Mouse (Mus musculus) cortical plate, adult 2 months (tissue): ENCODE data around the gene Pi4ka. TPM values are rescaled to one million over a fixed set of nuclear protein-coding genes. Genes with fewer than 3 reads are reported as not detected.
"Not testable (repeated sequence)": the region's sequence is repeated elsewhere in the genome, so short reads cannot be mapped to it uniquely, and the experiment has no call there.

ENCODE experiments used
- H3K27ac ChIP-seq: fragments of 200-500 bp; 2 replicates; pipeline ENCODE4 v1.5.1; 2012; ENCODE audit warnings: low read length, control low read depth, inconsistent platforms; ENCODE audit not compliant: insufficient read depth
- H3K4me1 ChIP-seq: fragments of 200-500 bp; 2 replicates; pipeline ENCODE4 v1.6.1; 2011; ENCODE audit warnings: low read length; ENCODE audit not compliant: control insufficient read depth, insufficient read depth
- H3K4me3 ChIP-seq: fragments of 200-500 bp; 2 replicates; pipeline ENCODE4 v1.5.1; 2011; ENCODE audit warnings: mild to moderate bottlenecking, low read length, control low read depth; ENCODE audit not compliant: insufficient read depth
- CTCF ChIP-seq: fragments of 200-500 bp; IDR thresholded peaks from 2 replicates; pipeline ENCODE4 v1.5.1; 2011; ENCODE audit warnings: mild to moderate bottlenecking, control low read depth, low read length; ENCODE audit not compliant: insufficient read depth; ENCODE audit errors: extremely low read depth
- POLR2A ChIP-seq: fragments of 200-500 bp; IDR thresholded peaks from 2 replicates; pipeline ENCODE4 v1.6.1; 2011; ENCODE audit warnings: mild to moderate bottlenecking, low read length, control low read depth; ENCODE audit not compliant: insufficient read depth; ENCODE audit errors: extremely low read depth
- polyA plus RNA-seq: library from polyadenylated mRNA; depleted of rRNA; stranded (reverse); fragments of >200 nt; gene quantifications from 2 replicates; pipeline ENCODE4 v1.2.3, GENCODE M21; 2012; rRNA removed

Pi4ka gene
- polyA plus RNA-seq, 1 experiment: 336 TPM

DNA sequence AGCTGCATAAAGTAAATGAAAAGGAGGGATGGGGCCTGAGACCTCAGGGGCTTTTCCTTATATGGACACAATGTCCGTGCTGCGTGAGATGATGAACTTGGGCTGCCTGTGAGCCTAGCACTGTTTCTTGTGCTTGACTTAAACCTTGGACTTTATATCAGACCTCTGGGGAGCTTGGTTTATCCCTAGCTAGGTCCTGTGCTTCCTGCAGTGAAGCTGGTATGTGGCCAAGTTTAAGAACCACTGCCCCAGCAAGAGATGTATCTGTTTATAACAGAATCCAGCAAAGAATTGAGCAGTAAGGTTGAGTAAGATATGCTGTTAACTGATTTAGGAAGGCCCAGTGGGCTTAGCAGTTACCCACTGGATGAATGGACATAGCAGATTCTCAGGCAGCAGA, 166.7 kb downstream of the Pi4ka start:
- Histone ChIP-seq H3K4me1 (peaks cover 6% of the 10 kb centered on the region; the same call in 1 of the 2 replicates), H3K4me3 (no peak overlapping the region), H3K27ac (no peak overlapping the region)
- TF ChIP-seq POLR2A: no peak
- TF ChIP-seq CTCF: no peak

DNA sequence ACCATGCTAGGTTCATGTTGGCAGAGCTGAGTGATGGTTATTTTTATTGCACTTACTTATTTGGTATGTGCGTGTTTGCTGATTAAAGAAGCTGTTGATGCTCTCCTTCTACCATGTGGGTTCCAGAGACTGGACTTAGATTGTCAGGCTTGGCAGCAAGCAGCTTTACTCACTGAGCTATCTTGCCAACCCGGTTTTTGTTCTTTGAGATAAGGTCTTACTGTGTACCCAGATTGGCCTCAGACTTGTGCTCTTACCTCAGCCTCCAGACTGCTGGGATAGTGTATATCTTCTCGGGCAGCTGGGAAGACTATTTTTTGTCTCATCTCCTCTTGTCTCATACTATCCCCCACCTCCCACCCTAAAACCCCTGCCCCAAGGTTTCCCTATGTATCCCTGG, 168.5 kb downstream of the Pi4ka start:
- Histone ChIP-seq H3K4me3 (no peak overlapping the region), H3K27ac (no peak overlapping the region), H3K4me1 (peaks cover 6% of the 10 kb centered on the region; the same call in 1 of the 2 replicates)
- TF ChIP-seq CTCF (no peak), POLR2A (no peak)

- Histone ChIP-seq H3K4me3 (peak overlapping the region; percentile 96), H3K27ac (no peak overlapping the region), H3K4me1 (peaks cover 6% of the 10 kb centered on the region; the same call in 1 of the 2 replicates)
- TF ChIP-seq CTCF (no peak), POLR2A (no peak)
Observed at GRCm38 (mm10) chr16:17234916-17235665, 171.0 kb downstream of the Pi4ka start.

GRCm38 (mm10) chr16:17234499-17234895, 171.6 kb downstream of the Pi4ka start:
- Histone ChIP-seq H3K4me3 (peak overlapping the region; percentile 96), H3K4me1 (peaks cover 4% of the 10 kb centered on the region; the same call in 1 of the 2 replicates), H3K27ac (no peak overlapping the region)
- no peak for TF ChIP-seq POLR2A
- no peak for TF ChIP-seq CTCF

DNA sequence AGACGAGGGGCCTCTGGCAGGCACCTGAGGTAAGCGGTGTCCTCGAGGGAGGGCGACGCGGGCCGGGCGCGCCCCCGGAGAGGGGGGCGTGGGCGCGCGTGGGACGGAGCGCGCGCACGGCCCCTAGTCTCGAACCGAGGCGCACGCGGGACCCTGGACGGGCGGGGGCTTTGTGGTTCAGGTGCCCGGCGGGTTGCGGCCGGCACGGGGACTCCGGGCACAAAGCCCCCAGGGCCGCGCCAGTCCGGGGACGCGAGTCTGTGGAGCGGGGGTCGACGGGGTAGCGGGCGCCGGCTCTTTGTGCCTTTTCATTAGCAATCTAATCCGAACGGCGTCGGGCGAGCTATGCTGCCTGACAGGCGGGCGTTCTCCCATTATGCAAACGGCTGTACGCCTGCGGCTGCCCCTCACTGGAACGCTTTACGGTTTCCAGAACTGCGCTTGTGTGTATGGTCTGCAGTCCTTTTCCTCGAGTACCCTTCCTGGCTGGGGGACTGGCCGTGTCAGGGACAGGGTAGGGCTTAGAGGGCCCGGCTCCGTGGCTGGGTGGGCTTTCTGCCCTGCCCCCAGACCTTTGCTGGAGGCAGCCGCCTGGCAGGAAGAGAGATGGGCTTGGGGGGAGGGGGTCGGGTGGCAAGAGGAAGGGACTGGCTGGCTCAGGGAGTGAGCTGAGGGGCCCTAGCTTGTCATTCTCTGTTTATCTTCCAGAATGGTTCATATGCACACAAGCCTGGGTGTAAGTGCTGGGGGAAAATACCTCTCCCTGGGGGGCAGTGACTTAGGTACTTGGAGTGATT, 172.2 kb downstream of the Pi4ka start:
- Histone ChIP-seq H3K4me1 (peaks cover 4% of the 10 kb centered on the region; the same call in 1 of the 2 replicates), H3K4me3 (peak overlapping the region; percentile 96), H3K27ac (peak overlapping the region; percentile 98)
- TF ChIP-seq POLR2A (no peak), CTCF (no peak)

DNA sequence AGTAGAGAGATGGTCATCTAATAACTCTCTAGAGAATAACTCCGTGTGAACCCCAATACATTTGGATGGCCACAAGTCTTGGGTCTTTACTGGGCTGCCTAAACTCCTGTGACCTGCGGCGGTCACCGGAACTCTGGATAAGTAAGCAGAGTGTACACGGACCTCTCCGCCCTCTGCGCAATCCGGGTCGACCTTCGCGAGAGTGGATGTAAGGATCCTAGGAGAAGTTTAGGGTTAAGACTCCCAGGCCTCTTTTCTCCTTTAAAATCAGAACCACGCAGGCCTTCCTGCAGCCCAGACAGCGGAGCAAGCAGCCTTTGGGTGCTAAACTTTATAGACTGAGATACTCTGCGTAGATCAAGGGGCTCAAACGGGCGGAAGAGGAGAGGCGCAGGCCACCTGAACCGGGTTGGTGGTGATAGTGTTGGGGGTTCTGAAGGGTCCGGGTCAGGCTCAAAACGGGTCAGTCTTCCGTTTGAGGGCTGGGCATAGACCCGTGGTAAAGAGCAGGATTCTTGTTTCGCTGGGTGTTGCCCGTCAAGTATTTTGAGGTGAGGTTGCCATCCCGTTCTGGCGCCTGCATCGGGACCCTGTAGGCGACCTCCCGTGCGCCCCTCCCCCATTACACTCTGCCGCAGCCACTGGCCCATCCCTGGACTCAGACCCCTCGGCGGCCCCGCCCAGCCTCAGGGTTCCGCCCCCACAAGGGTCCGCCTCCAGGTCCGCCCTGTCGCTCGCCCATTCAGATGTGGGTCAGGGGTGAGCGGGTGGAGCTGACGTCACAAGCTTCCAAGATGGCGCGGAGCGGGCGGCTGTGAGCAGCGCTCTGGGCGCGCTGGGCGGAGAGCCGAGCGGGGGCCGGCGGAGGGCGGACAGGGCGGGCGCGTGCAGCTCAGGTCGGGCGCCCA, 173.1 kb downstream of the Pi4ka start, which contains the start of gene Hic2:
Gene Hic2, plus strand, starts transcription at position 779 of the 908 bp plus-strand sequence.
- Histone ChIP-seq H3K27ac (peak within 1 kb of the TSS; percentile 98), H3K4me3 (peak within 1 kb of the TSS; percentile 96), H3K4me1 (peaks cover 4% of the 10 kb centered on the region; the same call in 1 of the 2 replicates)
- TF ChIP-seq POLR2A (peak; percentile 61; the same call in 1 of the 2 replicates), CTCF (no peak)

GRCm38 (mm10) chr16:17231523-17231922, 174.6 kb downstream of the Pi4ka start:
- not testable (repeated sequence) for H3K4me3 ChIP-seq, H3K27ac ChIP-seq, H3K4me1 ChIP-seq

Other genes starting within 250 kb of the Pi4ka start
- gene Ube2l3, start 203.7 kb downstream of the Pi4ka start, polyA plus RNA-seq: 124 and 129 TPM in 2 replicates
- 0.63 and 1.0 TPM in 2 replicates for gene Rimbp3, start 197.7 kb downstream of the Pi4ka start, polyA plus RNA-seq
- 5.7 and 6.0 TPM in 2 replicates for gene Hic2, start 172.7 kb downstream of the Pi4ka start, polyA plus RNA-seq
- 315 and 327 TPM in 2 replicates for gene Tmem191c, start 130.2 kb downstream of the Pi4ka start, polyA plus RNA-seq
- gene Serpind1, start 74.9 kb downstream of the Pi4ka start, polyA plus RNA-seq: 3.8 TPM in 2 replicates
- gene Snap29, start 328 bp downstream of the Pi4ka start, polyA plus RNA-seq: 8.6 and 9.3 TPM in 2 replicates
- 22.3 and 22.8 TPM in 2 replicates for gene Crkl, start 45.7 kb upstream of the Pi4ka start, polyA plus RNA-seq
- 233 and 286 TPM in 2 replicates for gene Aifm3, start 83.3 kb upstream of the Pi4ka start, polyA plus RNA-seq
- gene Lztr1, start 102.4 kb upstream of the Pi4ka start, polyA plus RNA-seq: 330 and 345 TPM in 2 replicates
- 64.9 and 82.8 TPM in 2 replicates for gene Thap7, start 124.8 kb upstream of the Pi4ka start, polyA plus RNA-seq
- gene Lrrc74b, start 154.9 kb upstream of the Pi4ka start, polyA plus RNA-seq: 1.4 and 1.5 TPM in 2 replicates
- 2.9 and 3.2 TPM in 2 replicates for gene P2rx6, start 155.6 kb upstream of the Pi4ka start, polyA plus RNA-seq
- gene Slc7a4, start 176.9 kb upstream of the Pi4ka start, polyA plus RNA-seq: 82.5 and 104 TPM in 2 replicates
- gene Smpd4, start 213.0 kb upstream of the Pi4ka start, polyA plus RNA-seq: 196 and 203 TPM in 2 replicates
- 33.0 and 39.9 TPM in 2 replicates for gene Ccdc74a, start 240.2 kb upstream of the Pi4ka start, polyA plus RNA-seq